Mouse (Mus musculus): ENCODE measurements around the gene Psmd14.

GRCm38 (mm10) chr2:61807781-61808180, 96.3 kb downstream of the Psmd14 start:
- TF ChIP-seq EP300 (optimal IDR thresholded peaks at IDR 0.05) (no peak), CTCF (IDR thresholded peaks at IDR 0.05; ENCODE audit: low read depth) (no peak)

Data from stomach, postnatal 0 days (tissue).